Mouse (Mus musculus): Measurements from ENCODE around the gene Eln. TPM values are rescaled to one million over a fixed set of nuclear protein-coding genes. Genes with fewer than 3 reads are reported as not detected.

Eln gene
- polyA plus RNA-seq, 1 experiment from 2014 or later, result 285 TPM

- no peaks in the 10 kb centered on the region for H3K9me3 ChIP-seq (replicated peaks; ENCODE audit: control insufficient read depth, low read length)
- peak overlapping the region; percentile 59 for H3K4me2 ChIP-seq (ENCODE audit: low read depth, low read length)
- WGBS, result 44% methylated on average over 6 of the region's 6 CpGs
- no peak overlapping the region for H3K4me3 ChIP-seq (ENCODE audit: low read length)
- peaks cover 5% of the 10 kb centered on the region; the same call in 1 of the 2 replicates for H3K27me3 ChIP-seq (ENCODE audit: control insufficient read depth, insufficient read depth, low read length)
- H3K36me3 ChIP-seq (ENCODE audit: control insufficient read depth, insufficient read depth), result no peaks in the 10 kb centered on the region
- H3K4me1 ChIP-seq (ENCODE audit: control insufficient read depth, insufficient read depth, low read length), result peaks cover 8% of the 10 kb centered on the region
- 0 out of 2 replicates have a peak, but pooled peaks have one; percentile 1 for ATAC-seq (replicated peaks; ENCODE audit: extremely low read depth, insufficient read depth, low FRiP score)
- no peak overlapping the region for H3K9ac ChIP-seq (ENCODE audit: low read length)
- peak overlapping the region; percentile 67 for H3K27ac ChIP-seq (ENCODE audit: low read length)
These were observed 960 bp upstream of the Eln start for GRCm38 (mm10) chr5:134747947-134748618.

GRCm38 (mm10) chr5:134747512-134747893 lies 380 bp upstream of the Eln start:
- H3K27ac ChIP-seq (ENCODE audit: low read length), result peak overlapping the region; percentile 67
- 9% methylated on average over 7 of the region's 11 CpGs for WGBS
- ATAC-seq (replicated peaks; ENCODE audit: extremely low read depth, insufficient read depth, low FRiP score), result peak; percentile 89

GRCm38 (mm10) chr5:134746201-134746600 lies 922 bp downstream of the Eln start:
- Histone ChIP-seq H3K4me1 (ENCODE audit: control insufficient read depth, insufficient read depth, low read length) (peaks cover 14% of the 10 kb centered on the region), H3K27me3 (ENCODE audit: control insufficient read depth, insufficient read depth, low read length) (peaks cover 5% of the 10 kb centered on the region; the same call in 1 of the 2 replicates), H3K36me3 (ENCODE audit: control insufficient read depth, insufficient read depth) (no peaks in the 10 kb centered on the region), H3K4me2 (ENCODE audit: low read depth, low read length) (peak overlapping the region; percentile 59), H3K9me3 (replicated peaks; ENCODE audit: control insufficient read depth, low read length) (no peaks in the 10 kb centered on the region), H3K4me3 (ENCODE audit: low read length) (peak overlapping the region; percentile 44), H3K27ac (ENCODE audit: low read length) (no peak overlapping the region), H3K9ac (ENCODE audit: low read length) (no peak overlapping the region)
- ATAC-seq (replicated peaks; ENCODE audit: extremely low read depth, insufficient read depth, low FRiP score), result no peak
- WGBS, result 70% methylated on average over 10 of the region's 10 CpGs

More at GRCm38 (mm10) chr5:134747512-134747893, 380 bp upstream of the Eln start:
- Histone ChIP-seq H3K27me3 (ENCODE audit: control insufficient read depth, insufficient read depth, low read length) (peaks cover 5% of the 10 kb centered on the region; the same call in 1 of the 2 replicates), H3K4me1 (ENCODE audit: control insufficient read depth, insufficient read depth, low read length) (peaks cover 11% of the 10 kb centered on the region), H3K36me3 (ENCODE audit: control insufficient read depth, insufficient read depth) (no peaks in the 10 kb centered on the region), H3K9me3 (replicated peaks; ENCODE audit: control insufficient read depth, low read length) (no peaks in the 10 kb centered on the region), H3K4me2 (ENCODE audit: low read depth, low read length) (peak overlapping the region; percentile 59), H3K9ac (ENCODE audit: low read length) (0 out of 2 replicates have a peak overlapping the region, but pooled peaks have one; percentile 33), H3K4me3 (ENCODE audit: low read length) (peak overlapping the region; percentile 44)

- Histone ChIP-seq H3K27me3 (ENCODE audit: control insufficient read depth, insufficient read depth, low read length) (peaks cover 5% of the 10 kb centered on the region; the same call in 1 of the 2 replicates), H3K4me3 (ENCODE audit: low read length) (peak overlapping the region; percentile 44), H3K9me3 (replicated peaks; ENCODE audit: control insufficient read depth, low read length) (no peaks in the 10 kb centered on the region), H3K4me2 (ENCODE audit: low read depth, low read length) (peak overlapping the region; percentile 59), H3K4me1 (ENCODE audit: control insufficient read depth, insufficient read depth, low read length) (peaks cover 14% of the 10 kb centered on the region), H3K27ac (ENCODE audit: low read length) (peak overlapping the region; percentile 16; the same call in 1 of the 2 replicates), H3K9ac (ENCODE audit: low read length) (no peak overlapping the region), H3K36me3 (ENCODE audit: control insufficient read depth, insufficient read depth) (no peaks in the 10 kb centered on the region)
- ATAC-seq (replicated peaks; ENCODE audit: extremely low read depth, insufficient read depth, low FRiP score), result no peak
- 82% methylated on average over 3 of the region's 3 CpGs for WGBS
These were observed 1.3 kb downstream of the Eln start for GRCm38 (mm10) chr5:134745801-134746200.

GRCm38 (mm10) chr5:134745000-134745399 lies 2.1 kb downstream of the Eln start:
- no peak overlapping the region for H3K9ac ChIP-seq (ENCODE audit: low read length)
- H3K27ac ChIP-seq (ENCODE audit: low read length), result no peak overlapping the region
- no peak for ATAC-seq (replicated peaks; ENCODE audit: extremely low read depth, insufficient read depth, low FRiP score)
- 88% methylated on average over 3 of the region's 3 CpGs for WGBS
- no peaks in the 10 kb centered on the region for H3K36me3 ChIP-seq (ENCODE audit: control insufficient read depth, insufficient read depth)
- H3K4me3 ChIP-seq (ENCODE audit: low read length), result peak overlapping the region; percentile 44
- H3K4me2 ChIP-seq (ENCODE audit: low read depth, low read length), result peak overlapping the region; percentile 59
- H3K4me1 ChIP-seq (ENCODE audit: control insufficient read depth, insufficient read depth, low read length), result peaks cover 14% of the 10 kb centered on the region
- H3K9me3 ChIP-seq (replicated peaks; ENCODE audit: control insufficient read depth, low read length), result no peaks in the 10 kb centered on the region
- peaks cover 5% of the 10 kb centered on the region; the same call in 1 of the 2 replicates for H3K27me3 ChIP-seq (ENCODE audit: control insufficient read depth, insufficient read depth, low read length)

GRCm38 (mm10) chr5:134743991-134744390 lies 3.1 kb downstream of the Eln start:
- Histone ChIP-seq H3K4me3 (ENCODE audit: low read length) (peak overlapping the region; percentile 13; the same call in 1 of the 2 replicates), H3K9me3 (replicated peaks; ENCODE audit: control insufficient read depth, low read length) (no peaks in the 10 kb centered on the region), H3K9ac (ENCODE audit: low read length) (no peak overlapping the region; the same call in 1 of the 2 replicates)

GRCm38 (mm10) chr5:134742221-134742795 lies 4.8 kb downstream of the Eln start:
- H3K27me3 ChIP-seq (ENCODE audit: control insufficient read depth, insufficient read depth, low read length), result peaks cover 5% of the 10 kb centered on the region; the same call in 1 of the 2 replicates
- H3K9me3 ChIP-seq (replicated peaks; ENCODE audit: control insufficient read depth, low read length), result no peaks in the 10 kb centered on the region
- no peak for ATAC-seq (replicated peaks; ENCODE audit: extremely low read depth, insufficient read depth, low FRiP score)
- H3K4me1 ChIP-seq (ENCODE audit: control insufficient read depth, insufficient read depth, low read length), result peaks cover 6% of the 10 kb centered on the region
- H3K27ac ChIP-seq (ENCODE audit: low read length), result peak overlapping the region; percentile 55
- H3K9ac ChIP-seq (ENCODE audit: low read length), result peak overlapping the region; percentile 43
- H3K36me3 ChIP-seq (ENCODE audit: control insufficient read depth, insufficient read depth), result no peaks in the 10 kb centered on the region
- no peak overlapping the region for H3K4me3 ChIP-seq (ENCODE audit: low read length)
- peak overlapping the region; percentile 40 for H3K4me2 ChIP-seq (ENCODE audit: low read depth, low read length)
- WGBS, result 11% methylated on average over 19 of the region's 19 CpGs

More at GRCm38 (mm10) chr5:134743991-134744390, 3.1 kb downstream of the Eln start:
- 42% methylated on average over 12 of the region's 12 CpGs for WGBS
- H3K4me2 ChIP-seq (ENCODE audit: low read depth, low read length), result peak overlapping the region; percentile 3
- no peak overlapping the region for H3K27ac ChIP-seq (ENCODE audit: low read length)
- H3K27me3 ChIP-seq (ENCODE audit: control insufficient read depth, insufficient read depth, low read length), result peaks cover 5% of the 10 kb centered on the region; the same call in 1 of the 2 replicates
- no peaks in the 10 kb centered on the region for H3K36me3 ChIP-seq (ENCODE audit: control insufficient read depth, insufficient read depth)
- H3K4me1 ChIP-seq (ENCODE audit: control insufficient read depth, insufficient read depth, low read length), result peaks cover 14% of the 10 kb centered on the region
- ATAC-seq (replicated peaks; ENCODE audit: extremely low read depth, insufficient read depth, low FRiP score), result no peak

GRCm38 (mm10) chr5:134740501-134741341 lies 6.4 kb downstream of the Eln start:
- H3K27me3 ChIP-seq (ENCODE audit: control insufficient read depth, insufficient read depth, low read length), result peaks cover 2% of the 10 kb centered on the region; the same call in 1 of the 2 replicates
- no peaks in the 10 kb centered on the region for H3K9me3 ChIP-seq (replicated peaks; ENCODE audit: control insufficient read depth, low read length)
- peak overlapping the region; percentile 36 for H3K27ac ChIP-seq (ENCODE audit: low read length)
- no peak overlapping the region for H3K9ac ChIP-seq (ENCODE audit: low read length)
- H3K4me1 ChIP-seq (ENCODE audit: control insufficient read depth, insufficient read depth, low read length), result peaks cover 6% of the 10 kb centered on the region
- ATAC-seq (replicated peaks; ENCODE audit: extremely low read depth, insufficient read depth, low FRiP score), result peak; percentile 64
- H3K4me3 ChIP-seq (ENCODE audit: low read length), result no peak overlapping the region
- no peak overlapping the region for H3K4me2 ChIP-seq (ENCODE audit: low read depth, low read length)
- 50% methylated on average over 11 of the region's 11 CpGs for WGBS
- no peaks in the 10 kb centered on the region for H3K36me3 ChIP-seq (ENCODE audit: control insufficient read depth, insufficient read depth)
